Mouse (Mus musculus) myocyte (in vitro differentiated cells): Measurements from ENCODE around the gene Pkib. TPM values are rescaled to one million over a fixed set of nuclear protein-coding genes. Genes with fewer than 3 reads are reported as not detected.

ENCODE experiments used
- H3K27me3 ChIP-seq: one replicate; pipeline ENCODE4 v1.6.1; 2011; ENCODE audit not compliant: control insufficient read depth, insufficient read depth, insufficient read length
- H3K36me3 ChIP-seq: one replicate; pipeline ENCODE4 v1.6.1; 2011; ENCODE audit not compliant: control insufficient read depth, insufficient read depth
- H3K4me2 ChIP-seq: one replicate; pipeline ENCODE4 v1.6.1; 2011; ENCODE audit warnings: low read depth, control low read depth
- H3K4me3 ChIP-seq: one replicate; pipeline ENCODE4 v1.5.1; 2011; ENCODE audit warnings: mild to moderate bottlenecking, control low read depth, moderate library complexity
- H3K79me2 ChIP-seq: one replicate; pipeline ENCODE4 v1.6.1; 2011; ENCODE audit not compliant: control insufficient read depth, insufficient read depth
- H3ac ChIP-seq: one replicate; pipeline ENCODE4 v1.6.1; 2011; ENCODE audit not compliant: control insufficient read depth, insufficient read length
- CEBPB ChIP-seq: IDR thresholded peaks from 2 replicates; pipeline ENCODE4 v1.6.1; 2011; ENCODE audit warnings: mild to moderate bottlenecking, moderate library complexity; ENCODE audit not compliant: poor library complexity, insufficient read depth, severe bottlenecking
- E2F4 ChIP-seq: IDR thresholded peaks from one replicate; pipeline ENCODE4 v1.6.1; 2011; ENCODE audit warnings: mild to moderate bottlenecking, control low read depth, moderate library complexity; ENCODE audit not compliant: insufficient read depth
- MAX ChIP-seq: IDR thresholded peaks from one replicate; pipeline ENCODE4 v1.6.1; 2011; ENCODE audit warnings: low read depth, mild to moderate bottlenecking, control low read depth
- MYOD1 ChIP-seq, 3 experiments: IDR thresholded peaks; one replicate each; pipeline ENCODE4 v1.6.1; 2011; ENCODE audit warnings: control low read depth in 2 of 3, low read depth in 2 of 3, mild to moderate bottlenecking in 2 of 3, moderate library complexity in 1 of 3; ENCODE audit not compliant: insufficient read length in 2 of 3, control insufficient read depth in 1 of 3
- MYOG ChIP-seq, 3 experiments: IDR thresholded peaks; one replicate each; pipeline ENCODE4 v1.6.1; 2011; ENCODE audit warnings: control low read depth in 2 of 3, low read depth in 2 of 3, mild to moderate bottlenecking in 2 of 3; ENCODE audit not compliant: insufficient read length in 2 of 3, control insufficient read depth in 1 of 3, insufficient read depth in 1 of 3
- POLR2A ChIP-seq: IDR thresholded peaks from one replicate; pipeline ENCODE4 v1.6.1; 2011; ENCODE audit warnings: low read depth, mild to moderate bottlenecking, control low read depth, moderate library complexity; ENCODE audit not compliant: insufficient read length
- POLR2AphosphoS2 ChIP-seq: IDR thresholded peaks from one replicate; pipeline ENCODE4 v1.6.1; 2011; ENCODE audit warnings: low read depth, control low read depth; ENCODE audit not compliant: insufficient read length
- REST ChIP-seq: IDR thresholded peaks from one replicate; pipeline ENCODE4 v1.6.1; 2011; ENCODE audit warnings: mild to moderate bottlenecking, control low read depth, moderate library complexity; ENCODE audit not compliant: insufficient read depth, insufficient read length
- SRF ChIP-seq: IDR thresholded peaks from one replicate; pipeline ENCODE4 v1.6.1; 2011; ENCODE audit warnings: low read depth; ENCODE audit not compliant: control insufficient read depth, insufficient read length
- TCF12 ChIP-seq: IDR thresholded peaks from one replicate; pipeline ENCODE4 v1.6.1; 2011; ENCODE audit warnings: mild to moderate bottlenecking, control low read depth; ENCODE audit not compliant: poor library complexity, insufficient read depth, severe bottlenecking
- TCF3 ChIP-seq: IDR thresholded peaks from one replicate; pipeline ENCODE4 v1.6.1; 2011; ENCODE audit warnings: low read depth, control low read depth; ENCODE audit not compliant: insufficient read length
- USF1 ChIP-seq: IDR thresholded peaks from one replicate; pipeline ENCODE4 v1.6.1; 2011; ENCODE audit warnings: low read depth, mild to moderate bottlenecking, control low read depth, moderate library complexity
- polyA plus RNA-seq: library from polyadenylated mRNA; unstranded; fragments of >200 nt; fragmentation: generic; extraction: Trizol; gene quantifications from one replicate; pipeline ENCODE4 v1.2.1, GENCODE M21; 2012; ENCODE audit warnings: missing spikeins

The Pkib gene
- polyA plus RNA-seq, 1 experiment: not detected

DNA sequence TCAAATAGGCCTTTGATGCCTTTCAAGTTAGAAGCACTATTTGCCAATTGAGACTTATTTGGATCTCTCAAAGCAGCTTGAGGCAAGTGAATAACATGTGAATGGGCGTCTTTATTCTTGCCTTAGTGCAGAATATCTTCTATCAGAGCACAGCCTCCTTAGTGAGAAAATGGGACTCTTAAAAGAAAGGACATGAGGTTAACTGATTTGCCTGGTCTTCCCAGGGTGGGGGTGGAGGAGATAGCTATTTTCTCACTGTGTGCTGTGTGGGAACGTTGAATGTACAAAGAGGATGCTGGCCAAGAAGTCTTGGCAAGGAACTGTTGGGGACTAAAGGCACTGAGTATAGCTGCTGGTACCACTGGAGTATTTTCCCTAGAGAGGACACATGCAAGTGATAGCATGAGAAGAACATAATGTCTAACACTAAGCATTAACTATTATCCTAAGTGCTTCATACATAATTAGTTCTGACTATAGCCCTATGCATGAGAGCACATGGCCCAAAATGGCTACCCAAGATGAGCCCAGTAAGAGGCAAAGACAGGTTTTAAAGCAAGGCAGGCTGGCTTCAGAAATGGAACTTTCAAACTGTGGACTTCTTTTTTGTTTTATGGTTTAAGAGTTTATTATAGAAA, 112.5 kb downstream of the Pkib start:
- no peaks in the 10 kb centered on the region for H3K36me3 ChIP-seq
- H3K4me2 ChIP-seq: no peak overlapping the region
- TF ChIP-seq POLR2AphosphoS2: no peak
- no peak for TF ChIP-seq SRF
- no peak for TF ChIP-seq MAX
- TF ChIP-seq MYOG (IDR thresholded peaks at IDR 0.05; ENCODE audit: control insufficient read depth in 1 of 3, insufficient read depth in 1 of 3, insufficient read length in 2 of 3, low read depth in 2 of 3): no peak
- TF ChIP-seq POLR2A: no peak
- TF ChIP-seq USF1: no peak
- TF ChIP-seq REST: no peak
- TF ChIP-seq E2F4: no peak
- no peak for TF ChIP-seq MYOD1 (IDR thresholded peaks at IDR 0.05; ENCODE audit: control insufficient read depth in 1 of 3, insufficient read length in 2 of 3, low read depth in 2 of 3)
- no peak for TF ChIP-seq TCF12
- TF ChIP-seq CEBPB: no peak
- no peak for TF ChIP-seq TCF3
- no peaks in the 10 kb centered on the region for H3K79me2 ChIP-seq
- no peaks in the 10 kb centered on the region for H3K27me3 ChIP-seq
- no peak overlapping the region for H3K4me3 ChIP-seq
- H3ac ChIP-seq: no peak overlapping the region

DNA sequence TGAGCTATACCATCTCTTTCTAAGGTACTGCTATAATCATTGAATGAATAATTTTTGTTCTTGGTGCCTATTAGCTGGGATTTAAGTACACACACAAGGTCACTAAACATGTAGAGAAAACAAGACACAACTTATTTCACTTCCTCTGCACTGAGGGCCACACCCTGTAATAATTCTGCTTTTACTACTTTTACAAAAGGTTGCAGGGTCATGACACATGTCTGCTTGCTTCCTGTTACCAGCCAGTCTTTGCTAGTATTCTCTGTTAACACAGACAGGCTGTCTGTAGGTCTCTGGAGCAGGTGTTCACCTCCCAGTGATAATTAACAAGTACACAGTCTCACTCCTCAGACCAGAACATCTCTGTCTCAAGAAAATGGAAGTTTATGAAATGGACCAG, 113.7 kb downstream of the Pkib start:
- no peaks in the 10 kb centered on the region for H3K27me3 ChIP-seq
- no peak overlapping the region for H3K4me3 ChIP-seq
- no peak for TF ChIP-seq MYOG (IDR thresholded peaks at IDR 0.05; ENCODE audit: control insufficient read depth in 1 of 3, insufficient read depth in 1 of 3, insufficient read length in 2 of 3, low read depth in 2 of 3)
- TF ChIP-seq MYOD1 (IDR thresholded peaks at IDR 0.05; ENCODE audit: control insufficient read depth in 1 of 3, insufficient read length in 2 of 3, low read depth in 2 of 3): no peak
- no peak for TF ChIP-seq POLR2A
- no peak for TF ChIP-seq TCF12
- TF ChIP-seq MAX: no peak
- no peak for TF ChIP-seq POLR2AphosphoS2
- TF ChIP-seq REST: no peak
- no peak for TF ChIP-seq CEBPB
- no peak for TF ChIP-seq SRF
- no peak for TF ChIP-seq USF1
- no peak for TF ChIP-seq E2F4
- TF ChIP-seq TCF3: no peak
- H3K36me3 ChIP-seq: no peaks in the 10 kb centered on the region
- no peak overlapping the region for H3K4me2 ChIP-seq
- no peak overlapping the region for H3ac ChIP-seq
- no peaks in the 10 kb centered on the region for H3K79me2 ChIP-seq

DNA sequence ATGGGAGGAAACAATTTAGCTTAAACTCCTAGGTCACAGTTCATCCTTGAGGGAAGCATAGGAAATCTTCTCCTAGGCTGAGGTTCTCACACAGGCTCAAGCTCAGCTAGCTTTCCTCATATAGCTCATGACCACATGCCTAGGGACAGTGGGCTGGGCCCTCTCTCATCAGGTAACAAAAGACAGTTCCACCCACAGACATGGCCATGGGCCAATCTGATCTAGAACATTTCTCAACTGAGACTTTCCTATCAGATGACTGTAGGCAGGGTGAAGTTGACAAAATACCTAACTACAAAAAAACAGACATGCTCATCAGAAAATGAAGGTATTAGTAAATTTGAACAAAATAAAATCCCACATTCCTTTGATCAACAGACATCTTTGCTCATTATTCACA, 115.3 kb downstream of the Pkib start:
- H3K36me3 ChIP-seq: no peaks in the 10 kb centered on the region
- no peaks in the 10 kb centered on the region for H3K79me2 ChIP-seq
- H3K4me2 ChIP-seq: no peak overlapping the region
- no peak for TF ChIP-seq POLR2AphosphoS2
- TF ChIP-seq MYOG (IDR thresholded peaks at IDR 0.05; ENCODE audit: control insufficient read depth in 1 of 3, insufficient read depth in 1 of 3, insufficient read length in 2 of 3, low read depth in 2 of 3): no peak
- TF ChIP-seq REST: no peak
- TF ChIP-seq MAX: no peak
- TF ChIP-seq MYOD1 (IDR thresholded peaks at IDR 0.05; ENCODE audit: control insufficient read depth in 1 of 3, insufficient read length in 2 of 3, low read depth in 2 of 3): no peak
- TF ChIP-seq TCF12: no peak
- H3K4me3 ChIP-seq: no peak overlapping the region
- H3K27me3 ChIP-seq: no peaks in the 10 kb centered on the region
- no peak overlapping the region for H3ac ChIP-seq

DNA sequence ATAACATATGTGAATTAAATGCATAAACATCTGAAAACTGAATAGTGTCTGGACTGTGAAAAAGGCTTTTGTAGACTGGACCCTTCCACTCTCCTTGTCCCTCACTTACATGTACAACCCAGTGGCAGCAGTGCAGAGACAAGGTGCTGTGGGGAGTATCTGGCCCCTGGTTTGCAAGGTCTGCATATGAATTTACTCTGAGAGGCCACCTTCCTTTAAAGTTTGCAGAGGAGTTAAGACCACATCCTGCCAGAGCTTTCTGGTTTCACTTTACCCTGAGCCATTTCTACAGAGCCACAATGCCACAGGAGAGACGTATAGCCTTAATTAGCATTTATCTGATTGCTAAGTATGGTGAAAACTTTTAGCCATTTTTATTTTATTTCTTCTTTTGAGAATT, 121.6 kb downstream of the Pkib start:
- H3K79me2 ChIP-seq: no peaks in the 10 kb centered on the region
- no peak overlapping the region for H3K4me3 ChIP-seq
- H3K27me3 ChIP-seq: no peaks in the 10 kb centered on the region
- TF ChIP-seq MAX: no peak
- TF ChIP-seq TCF3: no peak
- no peak for TF ChIP-seq TCF12
- no peak for TF ChIP-seq E2F4
- TF ChIP-seq USF1: no peak
- TF ChIP-seq MYOD1 (IDR thresholded peaks at IDR 0.05; ENCODE audit: control insufficient read depth in 1 of 3, insufficient read length in 2 of 3, low read depth in 2 of 3): no peak
- TF ChIP-seq POLR2AphosphoS2: no peak
- TF ChIP-seq MYOG (IDR thresholded peaks at IDR 0.05; ENCODE audit: control insufficient read depth in 1 of 3, insufficient read depth in 1 of 3, insufficient read length in 2 of 3, low read depth in 2 of 3): no peak
- no peak for TF ChIP-seq CEBPB
- no peak for TF ChIP-seq POLR2A
- no peak for TF ChIP-seq SRF
- no peak for TF ChIP-seq REST
- H3K36me3 ChIP-seq: no peaks in the 10 kb centered on the region
- H3ac ChIP-seq: no peak overlapping the region
- H3K4me2 ChIP-seq: no peak overlapping the region

DNA sequence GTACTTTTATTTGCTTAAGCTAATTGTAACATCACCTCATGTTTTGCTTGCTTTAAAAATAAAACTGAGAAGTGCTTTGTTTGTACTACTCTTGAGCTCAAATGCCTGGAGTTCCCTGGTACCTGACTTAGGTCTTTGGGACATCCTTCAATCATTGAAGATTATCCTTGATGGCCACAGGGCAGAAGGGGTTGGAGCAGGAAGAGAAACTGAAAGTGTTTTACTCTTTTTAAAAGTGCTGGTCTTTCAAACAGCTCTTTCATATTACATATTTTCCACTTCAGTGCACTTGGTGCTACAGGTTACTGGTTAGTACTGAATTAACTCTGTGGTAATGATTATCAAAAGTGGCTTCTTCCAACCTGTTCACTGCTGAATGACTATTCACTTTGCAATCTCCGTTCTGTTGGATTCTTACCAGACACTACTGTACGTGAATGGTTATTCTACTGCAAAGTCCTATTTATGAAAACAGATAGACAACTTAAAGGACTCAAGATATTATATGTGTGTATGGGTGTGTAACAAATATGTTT, 123.5 kb downstream of the Pkib start:
- Histone ChIP-seq H3K36me3 (no peaks in the 10 kb centered on the region), H3K4me2 (no peak overlapping the region), H3K79me2 (no peaks in the 10 kb centered on the region), H3K4me3 (no peak overlapping the region), H3K27me3 (no peaks in the 10 kb centered on the region), H3ac (no peak overlapping the region)
- no peak for TF ChIP-seq E2F4
- no peak for TF ChIP-seq MAX
- no peak for TF ChIP-seq MYOD1 (IDR thresholded peaks at IDR 0.05; ENCODE audit: control insufficient read depth in 1 of 3, insufficient read length in 2 of 3, low read depth in 2 of 3)
- TF ChIP-seq POLR2AphosphoS2: no peak
- TF ChIP-seq USF1: no peak
- no peak for TF ChIP-seq SRF
- no peak for TF ChIP-seq REST
- no peak for TF ChIP-seq POLR2A
